20 mouse cellular contexts compared by ENCODE assay signal in the genomic region with DNA sequence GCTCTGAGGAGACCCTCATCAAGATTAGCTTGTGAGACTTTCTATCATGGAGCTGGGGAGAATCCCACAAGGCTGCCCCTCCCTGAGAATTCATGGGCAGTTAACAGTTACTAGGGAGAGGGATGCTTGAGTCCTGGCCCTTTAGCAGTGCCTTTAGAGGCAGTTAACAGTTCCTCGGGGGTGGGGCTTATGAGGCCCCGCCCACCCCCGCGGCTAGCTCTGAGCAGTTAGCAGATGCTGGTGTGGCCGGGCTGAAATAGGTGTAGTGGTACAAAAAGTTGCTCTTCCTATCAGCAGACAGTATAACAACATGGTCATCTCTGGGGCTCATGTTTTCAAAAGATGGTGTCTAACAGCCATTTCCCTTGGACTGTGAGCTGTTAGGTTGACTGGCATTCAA. TPM values are rescaled to one million over a fixed set of nuclear protein-coding genes. Genes with fewer than 3 reads are reported as not detected.
DNase-seq lines count a peak whose midpoint lies in the region; ATAC-seq and TF ChIP-seq lines count a peak whose summit lies in the region.
"Had no signal": no experiment of that assay in that cellular context is flagged by ENCODE, and none has a peak within 500 bp of the region (broad histone marks: within the 10 kb centered on the region; RNA-seq: fewer than 3 reads in every experiment).

No protein-coding gene starts in this region.

- WGBS in lung, adult 2 months, result 20% methylated on average over 5 of the region's 5 CpGs

- TF ChIP-seq CTCF in lung, adult 2 months (IDR thresholded peaks at IDR 0.05; ENCODE audit: insufficient read depth, low read length), result no peak

- no peak for TF ChIP-seq POLR2A in lung, adult 2 months (IDR thresholded peaks at IDR 0.05; ENCODE audit: borderline replicate concordance, extremely low read depth, low read depth, low read length)

- no peak for ATAC-seq in CD4-positive, CD25-positive, alpha-beta regulatory T cell, adult 4 months
- ATAC-seq in common myeloid progenitor, adult 5-6 weeks (replicated peaks; ENCODE audit: low read depth, poor library complexity, severe bottlenecking), result 0 out of 2 replicates have a peak, but pooled peaks have one; percentile 32
- ATAC-seq: midbrain, embryonic 13.5 days had no signal

- H3K4me3 ChIP-seq in lung, adult 2 months (replicated peaks; ENCODE audit: extremely low read depth, low read depth, low read length), result no peak overlapping the region
- H3K4me3 ChIP-seq: forebrain, embryonic 10.5 days; hindbrain, embryonic 15.5 days; limb, embryonic 12.5 days; midbrain, embryonic 13.5 days; neural tube, embryonic 15.5 days had no signal

- H3K4me1 ChIP-seq in lung, adult 2 months (ENCODE audit: control insufficient read depth, insufficient read depth, low read length), result no peaks in the 10 kb centered on the region
- H3K4me1 ChIP-seq: forebrain, embryonic 10.5 days; hindbrain, embryonic 15.5 days; midbrain, embryonic 13.5 days; neural tube, embryonic 15.5 days had no signal

- peak; percentile 28 for DNase-seq in CD4-positive, CD25-positive, alpha-beta regulatory T cell, adult 2 months (ENCODE audit: low read depth, low spot score)
- DNase-seq in lung, postnatal 10 days, result peak; percentile 8
- DNase-seq in lung, adult 2 months, result no peak
- peak; percentile 46 for DNase-seq in testis, postnatal 14 days (ENCODE audit: low spot score)
- DNase-seq in spleen, postnatal 14 days (ENCODE audit: low spot score in 2 of 2), result no peak
- no peak for DNase-seq in right cerebral cortex, adult 2 months (ENCODE audit: low spot score in 2 of 2)
- DNase-seq: adrenal gland, adult 2 months; cerebellum, postnatal 10 days; gastrocnemius, postnatal 14 days; heart, postnatal 10 days; kidney, adult 11 months; layer of hippocampus, postnatal 36 days; thymus, adult 18-20 months had no signal

RNA-seq across cellular contexts. Expression of a gene that starts 12.5 kb away (rescaled TPM):
- polyA plus RNA-seq in CD4-positive, CD25-positive, alpha-beta regulatory T cell, adult 4 months (2017; shearing (Covaris generic)), result 10 to 100 TPM in 1 of 2 experiments, 1 to 10 TPM in 1; 7.0 to 15.2 TPM
- polyA plus RNA-seq in lung, adult 2 months (2012; rRNA removed), result 23.9 and 28.0 TPM in 2 replicates
- total RNA-seq in common myeloid progenitor, adult 5-6 weeks (2017), result 3.6 and 6.3 TPM in 2 replicates

Comparison
In these comparisons a context has a peak if more than half of its experiments do, and no peak if none do; other contexts are left out.
1. DNase-seq: peak in CD4-positive, CD25-positive, alpha-beta regulatory T cell, adult 2 months (single experiment), lung, postnatal 10 days (single experiment) and testis, postnatal 14 days (single experiment); none in lung, adult 2 months (single experiment), spleen, postnatal 14 days (0 of 2) and right cerebral cortex, adult 2 months (0 of 2).